Mouse (Mus musculus) right cerebral cortex, postnatal 14 days (tissue): ENCODE measurements around the gene Gm4297.
"Not testable (repeated sequence)": the region's sequence is repeated elsewhere in the genome, so short reads cannot be mapped to it uniquely, and the experiment has no call there.

Experiments used
- DNase-seq: peaks from one replicate; pipeline ENCODE4 v3.0.0; 2022

Gm4297 gene

GRCm38 (mm10) chrX:24574795-24575194 is at the start of gene Gm4297:
TSS of gene Gm4297 (minus strand) at chrX:24574895.
- not testable (repeated sequence) for DNase-seq
